ENCODE assay signal across 8 mouse cellular contexts in genomic region chr4:41502986-41503412, GRCm38 (mm10). TPM values are rescaled to one million over a fixed set of nuclear protein-coding genes. Genes with fewer than 3 reads are reported as not detected.
DNase-seq lines count a peak whose midpoint lies in the region; ATAC-seq lines count a peak whose summit lies in the region.

AI464131 (minus strand) TSS chr4:41503076.

- ATAC-seq in inflammation-experienced regulatory T-cells, adult 6 months = peak; percentile 49
- peak; percentile 84 for ATAC-seq in megakaryocyte progenitor cell, adult 5-6 weeks (replicated peaks; ENCODE audit: poor library complexity)

- intact Hi-C loops in gastrocnemius, postnatal 14 days (cut with DNase I; ENCODE audit: low total_unique reads) = no loop called here

- DNase-seq in adrenal gland, adult (ENCODE audit: inconsistent age in 2 of 2, low spot score in 1 of 2) = peak; percentile 99 to 100
- peak; percentile 99 for DNase-seq in embryo, embryonic 10.5 days (ENCODE audit: low spot score)
- peak; percentile 100 for DNase-seq in gastrocnemius, postnatal 14 days
- DNase-seq in left cerebral cortex, adult 9 months (ENCODE audit: low spot score in 2 of 2) = peak; percentile 85 to 95
- peak; percentile 95 for DNase-seq in right cerebral cortex, postnatal 14 days
- DNase-seq in urinary bladder, postnatal 25 days (ENCODE audit: low spot score) = peak; percentile 98

RNA-seq across cellular contexts. Expression of gene AI464131, which starts in this region (rescaled TPM):
- total RNA-seq in gastrocnemius, postnatal 14 days (2021) = 10 to 100 TPM; 60.1 to 60.8 TPM
- not detected for polyA plus RNA-seq in inflammation-experienced regulatory T-cells, adult 6 months (2017; shearing (Covaris generic))
- total RNA-seq in megakaryocyte progenitor cell, adult 5-6 weeks (2015) = not detected in 2 replicates
- total RNA-seq in megakaryocyte progenitor cell, adult 5-6 weeks (2017) = 0.12 TPM in 1 of 2 replicates, not detected in the other

Comparison
In these comparisons a context has a peak if more than half of its experiments do, and no peak if none do; other contexts are left out.
1. Peak in every context shown above with its lines: DNase-seq and ATAC-seq.
2. RNA of gene AI464131 (total RNA-seq): 60.1 to 60.8 TPM in gastrocnemius, postnatal 14 days; 0.12 TPM in megakaryocyte progenitor cell, adult 5-6 weeks; every median in the first group is over 10 times any median in the second.
3. Peak in ATAC-seq in inflammation-experienced regulatory T-cells, adult 6 months; RNA of the gene not detected or under 1 TPM.
4. Peak in ATAC-seq in megakaryocyte progenitor cell, adult 5-6 weeks; RNA of the gene not detected or under 1 TPM.